13 mouse cellular contexts compared by ENCODE assay signal in the genomic region with DNA sequence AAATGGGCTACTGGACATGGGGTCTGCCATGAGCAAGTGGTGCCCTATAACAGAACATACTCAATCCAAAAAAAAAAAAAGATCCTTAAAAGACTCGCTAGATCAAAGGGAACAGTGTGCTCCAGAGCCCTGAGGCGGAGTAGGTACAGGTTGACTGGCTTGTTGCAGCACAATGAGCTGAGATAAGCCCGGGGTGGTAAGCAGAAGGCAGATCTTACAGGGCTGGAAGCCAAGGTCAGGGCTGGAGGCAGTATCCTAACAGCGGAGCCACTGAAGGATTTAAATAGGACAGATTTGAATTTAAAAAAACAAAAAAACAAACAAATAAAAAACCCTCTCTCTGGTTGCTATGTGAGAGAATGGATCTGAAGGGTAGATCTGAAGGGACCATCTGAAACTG. TPM values are rescaled to one million over a fixed set of nuclear protein-coding genes. Genes with fewer than 3 reads are reported as not detected.
A peak's percentile ranks its signal among the peaks of the same experiment; 100 is the strongest.
DNase-seq lines count a peak whose midpoint lies in the region; ATAC-seq lines count a peak whose summit lies in the region.
"Had no signal": no experiment of that assay in that cellular context is flagged by ENCODE, and none has a peak within 500 bp of the region (broad histone marks: within the 10 kb centered on the region; RNA-seq: fewer than 3 reads in every experiment).

No protein-coding gene starts in this region.

- ATAC-seq in lung, embryonic 16.5 days (ENCODE audit: low read depth) = peak; percentile 59; the same call in 1 of the 2 replicates
- no peak for ATAC-seq in neural tube, embryonic 15.5 days (ENCODE audit: low FRiP score)
- no peak for ATAC-seq in midbrain, embryonic 11.5 days (ENCODE audit: low FRiP score)

- peak overlapping the region; percentile 36; the same call in 1 of the 2 replicates for H3K4me2 ChIP-seq in lung, embryonic 16.5 days (ENCODE audit: low read depth, low read length)
- no peak overlapping the region for H3K4me2 ChIP-seq in neural tube, embryonic 15.5 days
- no peak overlapping the region for H3K4me2 ChIP-seq in midbrain, embryonic 11.5 days
- H3K4me2 ChIP-seq: hindbrain, embryonic 13.5 days; limb, embryonic 12.5 days had no signal

- H3K4me1 ChIP-seq in lung, embryonic 16.5 days (replicated peaks; ENCODE audit: control insufficient read depth, insufficient read depth, low read length) = peaks cover 7% of the 10 kb centered on the region
- 0 out of 2 replicates have a peak, but pooled peaks cover 5% of the 10 kb centered on the region for H3K4me1 ChIP-seq in neural tube, embryonic 15.5 days
- H3K4me1 ChIP-seq in midbrain, embryonic 11.5 days (ENCODE audit: control insufficient read depth, insufficient read depth, low read length) = no peaks in the 10 kb centered on the region
- H3K4me1 ChIP-seq: hindbrain, embryonic 13.5 days had no signal

- peak overlapping the region; percentile 87 for H3K27ac ChIP-seq in lung, embryonic 16.5 days (ENCODE audit: low read length)
- no peak overlapping the region for H3K27ac ChIP-seq in neural tube, embryonic 15.5 days (replicated peaks)
- no peak overlapping the region for H3K27ac ChIP-seq in midbrain, embryonic 11.5 days (ENCODE audit: low read depth, low read length)
- H3K27ac ChIP-seq: hindbrain, embryonic 13.5 days; limb, embryonic 12.5 days had no signal

- peak; percentile 37 for DNase-seq in cerebellum, adult 11-12 months
- DNase-seq in cerebellum, postnatal 4 days (ENCODE audit: low spot score in 2 of 2) = no peak
- DNase-seq in ovary, postnatal 36 days (ENCODE audit: low spot score) = peak; percentile 31
- no peak for DNase-seq in ovary, postnatal 10 days (ENCODE audit: low spot score)
- DNase-seq in midbrain, embryonic 11.5 days (ENCODE audit: low spot score, missing footprints) = no peak
- no peak for DNase-seq in layer of hippocampus, postnatal 14 days (ENCODE audit: low spot score in 2 of 2)
- DNase-seq: kidney, adult 9 months; right cerebral cortex, adult 18-20 months had no signal

- no peaks in the 10 kb centered on the region for H3K27me3 ChIP-seq in lung, embryonic 16.5 days (ENCODE audit: control insufficient read depth, insufficient read depth, low read depth, low read length)
- no peaks in the 10 kb centered on the region for H3K27me3 ChIP-seq in neural tube, embryonic 15.5 days (replicated peaks)
- H3K27me3 ChIP-seq in midbrain, embryonic 11.5 days (ENCODE audit: control insufficient read depth, insufficient read depth, low read length) = no peaks in the 10 kb centered on the region
- H3K27me3 ChIP-seq: hindbrain, embryonic 13.5 days; limb, embryonic 12.5 days had no signal

- H3K36me3 ChIP-seq in lung, embryonic 16.5 days (ENCODE audit: control insufficient read depth, insufficient read depth, low read length) = no peaks in the 10 kb centered on the region
- no peaks in the 10 kb centered on the region for H3K36me3 ChIP-seq in neural tube, embryonic 15.5 days
- no peaks in the 10 kb centered on the region for H3K36me3 ChIP-seq in midbrain, embryonic 11.5 days (ENCODE audit: control insufficient read depth, insufficient read depth, low read length)
- H3K36me3 ChIP-seq: hindbrain, embryonic 13.5 days; limb, embryonic 12.5 days had no signal

- no peak overlapping the region for H3K4me3 ChIP-seq in lung, embryonic 16.5 days (ENCODE audit: low read length)
- no peak overlapping the region for H3K4me3 ChIP-seq in neural tube, embryonic 15.5 days (replicated peaks)
- H3K4me3 ChIP-seq in midbrain, embryonic 11.5 days (ENCODE audit: low read depth, low read length) = no peak overlapping the region
- H3K4me3 ChIP-seq: erythroblast, embryonic 14.5 days; hindbrain, embryonic 13.5 days; limb, embryonic 12.5 days had no signal

- WGBS in lung, embryonic 16.5 days = 52% methylated on average over 4 of the region's 4 CpGs
- 83% methylated on average over 4 of the region's 4 CpGs for WGBS in neural tube, embryonic 15.5 days
- 82% methylated on average over 4 of the region's 4 CpGs for WGBS in midbrain, embryonic 11.5 days

- H3K9ac ChIP-seq in lung, embryonic 16.5 days (ENCODE audit: low read length) = no peak overlapping the region
- no peak overlapping the region for H3K9ac ChIP-seq in neural tube, embryonic 15.5 days (replicated peaks)
- no peak overlapping the region for H3K9ac ChIP-seq in midbrain, embryonic 11.5 days (ENCODE audit: low read length)
- H3K9ac ChIP-seq: hindbrain, embryonic 13.5 days; limb, embryonic 12.5 days had no signal

- no peaks in the 10 kb centered on the region for H3K9me3 ChIP-seq in lung, embryonic 16.5 days (ENCODE audit: control insufficient read depth, low read length)
- H3K9me3 ChIP-seq in neural tube, embryonic 15.5 days (replicated peaks) = no peaks in the 10 kb centered on the region
- H3K9me3 ChIP-seq in midbrain, embryonic 11.5 days (ENCODE audit: control insufficient read depth, low read length) = no peaks in the 10 kb centered on the region
- H3K9me3 ChIP-seq: hindbrain, embryonic 13.5 days; limb, embryonic 12.5 days had no signal

RNA-seq across cellular contexts. Expression of a gene that starts 17.8 kb away (rescaled TPM):
- polyA plus RNA-seq in lung, embryonic 16.5 days (2015; fragmentation: Nextera tagmentation; extraction: Ambion mirVana) = 20.6 TPM in 2 replicates
- polyA plus RNA-seq in neural tube, embryonic 15.5 days (2015; fragmentation: Nextera tagmentation; extraction: Ambion mirVana) = 23.0 and 26.1 TPM in 2 replicates
- polyA plus RNA-seq in midbrain, embryonic 11.5 days (2014; fragmentation: Nextera tagmentation; extraction: Ambion mirVana) = 24.8 and 28.9 TPM in 2 replicates
- total RNA-seq in layer of hippocampus, postnatal 14 days (2021) = 100 to 1,000 TPM; 114 to 121 TPM

RNA-seq across cellular contexts. Expression of a gene that starts 58.5 kb away (rescaled TPM):
- 39.3 and 40.7 TPM in 2 replicates for polyA plus RNA-seq in lung, embryonic 16.5 days (2015; fragmentation: Nextera tagmentation; extraction: Ambion mirVana)
- polyA plus RNA-seq in neural tube, embryonic 15.5 days (2015; fragmentation: Nextera tagmentation; extraction: Ambion mirVana) = 34.1 and 37.9 TPM in 2 replicates
- 26.9 and 33.9 TPM in 2 replicates for polyA plus RNA-seq in midbrain, embryonic 11.5 days (2014; fragmentation: Nextera tagmentation; extraction: Ambion mirVana)
- 10 to 100 TPM; 26.4 to 27.1 TPM for total RNA-seq in layer of hippocampus, postnatal 14 days (2021)

RNA-seq across cellular contexts. Expression of a gene that starts 58.5 kb away (rescaled TPM):
- polyA plus RNA-seq in lung, embryonic 16.5 days (2015; fragmentation: Nextera tagmentation; extraction: Ambion mirVana) = 69.0 and 74.8 TPM in 2 replicates
- polyA plus RNA-seq in neural tube, embryonic 15.5 days (2015; fragmentation: Nextera tagmentation; extraction: Ambion mirVana) = 58.0 and 66.4 TPM in 2 replicates
- 120 and 124 TPM in 2 replicates for polyA plus RNA-seq in midbrain, embryonic 11.5 days (2014; fragmentation: Nextera tagmentation; extraction: Ambion mirVana)
- 100 to 1,000 TPM; 110 to 116 TPM for total RNA-seq in layer of hippocampus, postnatal 14 days (2021)

Comparison
In these comparisons a context has a peak if more than half of its experiments do, and no peak if none do; other contexts are left out.
1. DNase-seq: peak in cerebellum, adult 11-12 months (single experiment) and ovary, postnatal 36 days (single experiment); none in cerebellum, postnatal 4 days (0 of 2), ovary, postnatal 10 days (single experiment), midbrain, embryonic 11.5 days (single experiment) and layer of hippocampus, postnatal 14 days (0 of 2).